Mouse (Mus musculus) testis, adult 2 months (tissue): ENCODE data around the gene Dcun1d3. TPM values are rescaled to one million over a fixed set of nuclear protein-coding genes. Genes with fewer than 3 reads are reported as not detected.

Experiments
- H3K27ac ChIP-seq: fragments of 200-500 bp; 2 replicates; pipeline ENCODE4 v1.5.1; 2012; ENCODE audit warnings: low read depth, low read length; ENCODE audit not compliant: control insufficient read depth, insufficient read depth
- H3K27me3 ChIP-seq: fragments of 200-500 bp; 2 replicates; pipeline ENCODE4 v1.6.1; 2012; ENCODE audit warnings: mild to moderate bottlenecking, low read length, moderate library complexity; ENCODE audit not compliant: control insufficient read depth, insufficient read depth
- H3K36me3 ChIP-seq: fragments of 200-500 bp; 2 replicates; pipeline ENCODE4 v1.6.1; 2012; ENCODE audit warnings: mild to moderate bottlenecking, low read length; ENCODE audit not compliant: control insufficient read depth, insufficient read depth
- H3K4me1 ChIP-seq: fragments of 200-500 bp; 2 replicates; pipeline ENCODE4 v1.6.1; 2012; ENCODE audit warnings: low read length; ENCODE audit not compliant: control insufficient read depth, insufficient read depth
- H3K4me3 ChIP-seq: fragments of 200-500 bp; 2 replicates; pipeline ENCODE4 v1.5.1; 2012; ENCODE audit warnings: low read depth, mild to moderate bottlenecking, low read length, moderate library complexity, mixed read lengths; ENCODE audit not compliant: control insufficient read depth
- CTCF ChIP-seq: fragments of 200-500 bp; IDR thresholded peaks from 2 replicates; pipeline ENCODE4 v1.5.1; 2012; ENCODE audit warnings: low read depth, mild to moderate bottlenecking, inconsistent platforms, low read length, moderate library complexity; ENCODE audit not compliant: control insufficient read depth, insufficient read depth, insufficient replicate concordance
- POLR2A ChIP-seq: fragments of 200-500 bp; IDR thresholded peaks from 2 replicates; pipeline ENCODE4 v1.6.1; 2012; ENCODE audit warnings: low read depth, mild to moderate bottlenecking, inconsistent platforms, low read length, moderate library complexity; ENCODE audit not compliant: control insufficient read depth
- polyA plus RNA-seq: library from polyadenylated mRNA; depleted of rRNA; stranded (reverse); fragments of >200 nt; gene quantifications from 2 replicates; pipeline ENCODE4 v1.2.3, GENCODE M21; 2012; rRNA removed

The Dcun1d3 gene
- polyA plus RNA-seq, 1 experiment: 66.1 TPM

DNA sequence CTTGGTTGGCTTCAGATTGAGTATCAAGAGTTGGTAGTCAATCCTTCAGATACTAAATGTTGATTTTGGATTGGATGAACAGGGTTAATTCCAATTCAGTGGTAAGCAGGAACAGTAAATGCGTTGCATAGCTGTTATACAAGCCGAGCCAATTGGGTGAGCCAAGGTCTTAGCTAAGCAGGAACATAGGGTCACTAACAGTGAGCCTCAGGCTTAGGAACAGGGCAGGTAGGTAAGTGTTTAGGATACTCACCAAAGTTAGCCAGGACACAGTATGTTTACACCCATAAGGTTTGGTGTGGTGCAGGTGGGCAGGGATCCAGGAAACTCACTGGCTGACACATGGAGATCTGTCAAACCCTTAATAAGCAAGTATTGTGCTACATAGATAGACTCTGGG, 48.7 kb downstream of the Dcun1d3 start:
- Histone ChIP-seq H3K27me3 (no peaks in the 10 kb centered on the region), H3K4me3 (no peak overlapping the region), H3K27ac (no peak overlapping the region), H3K36me3 (no peaks in the 10 kb centered on the region; the same call in none of the 2 replicates), H3K4me1 (no peaks in the 10 kb centered on the region)
- TF ChIP-seq CTCF (no peak), POLR2A (no peak)

DNA sequence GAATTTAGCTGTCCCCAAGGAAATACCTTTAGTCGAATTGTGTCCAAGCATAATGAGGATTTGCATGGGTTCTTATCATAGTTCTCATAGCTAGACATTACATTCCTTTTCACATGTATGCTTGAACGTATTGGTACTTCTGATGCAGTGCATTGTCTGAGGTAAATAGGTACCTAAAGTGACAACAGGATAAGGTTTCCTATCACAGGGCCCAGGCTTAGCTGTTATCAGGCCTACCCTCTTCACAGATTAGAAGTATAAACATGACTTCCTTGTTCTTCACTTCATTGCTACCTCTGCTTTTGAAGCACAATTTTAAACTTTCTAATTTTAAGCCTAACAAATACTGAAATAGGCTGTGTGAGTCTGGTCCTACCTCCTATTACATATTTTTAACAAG, 50.6 kb downstream of the Dcun1d3 start:
- H3K27me3 ChIP-seq: no peaks in the 10 kb centered on the region
- no peak overlapping the region for H3K4me3 ChIP-seq
- H3K36me3 ChIP-seq: no peaks in the 10 kb centered on the region; the same call in none of the 2 replicates
- H3K27ac ChIP-seq: no peak overlapping the region
- no peaks in the 10 kb centered on the region for H3K4me1 ChIP-seq
- no peak for TF ChIP-seq POLR2A
- TF ChIP-seq CTCF: no peak

DNA sequence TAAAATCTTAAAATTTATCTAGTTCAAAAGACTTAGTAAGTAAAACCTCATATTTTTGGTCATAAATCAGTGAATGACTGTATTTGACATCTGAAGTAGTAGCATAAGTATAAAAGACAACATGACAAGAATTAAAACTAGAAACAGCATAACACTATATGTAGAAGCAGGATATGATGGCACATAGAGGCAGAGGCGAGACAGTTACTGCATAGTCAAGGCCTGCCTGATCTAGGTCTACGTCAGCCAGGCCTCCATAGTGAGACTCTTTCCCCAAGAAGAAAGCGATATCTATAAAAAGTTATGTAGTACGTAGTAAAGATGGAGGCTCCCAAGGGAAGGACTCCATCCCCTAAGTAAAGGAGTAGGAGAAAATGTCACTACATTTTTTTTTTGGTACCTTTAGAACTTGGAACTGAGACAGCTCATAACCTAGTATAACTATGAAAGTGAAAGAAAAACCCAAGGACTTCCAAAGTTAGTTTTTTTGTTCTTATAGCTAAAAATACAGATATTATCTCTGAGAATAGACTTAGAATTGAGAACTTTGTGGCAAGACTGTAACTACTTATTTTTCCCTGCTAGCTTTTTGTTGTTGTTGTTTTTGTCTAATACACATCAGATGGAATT, 54.2 kb downstream of the Dcun1d3 start:
- TF ChIP-seq CTCF: no peak
- no peak for TF ChIP-seq POLR2A
- Histone ChIP-seq H3K27me3 (no peaks in the 10 kb centered on the region), H3K36me3 (no peaks in the 10 kb centered on the region; the same call in 1 of the 2 replicates), H3K4me3 (no peak overlapping the region), H3K27ac (no peak overlapping the region), H3K4me1 (no peaks in the 10 kb centered on the region)

DNA sequence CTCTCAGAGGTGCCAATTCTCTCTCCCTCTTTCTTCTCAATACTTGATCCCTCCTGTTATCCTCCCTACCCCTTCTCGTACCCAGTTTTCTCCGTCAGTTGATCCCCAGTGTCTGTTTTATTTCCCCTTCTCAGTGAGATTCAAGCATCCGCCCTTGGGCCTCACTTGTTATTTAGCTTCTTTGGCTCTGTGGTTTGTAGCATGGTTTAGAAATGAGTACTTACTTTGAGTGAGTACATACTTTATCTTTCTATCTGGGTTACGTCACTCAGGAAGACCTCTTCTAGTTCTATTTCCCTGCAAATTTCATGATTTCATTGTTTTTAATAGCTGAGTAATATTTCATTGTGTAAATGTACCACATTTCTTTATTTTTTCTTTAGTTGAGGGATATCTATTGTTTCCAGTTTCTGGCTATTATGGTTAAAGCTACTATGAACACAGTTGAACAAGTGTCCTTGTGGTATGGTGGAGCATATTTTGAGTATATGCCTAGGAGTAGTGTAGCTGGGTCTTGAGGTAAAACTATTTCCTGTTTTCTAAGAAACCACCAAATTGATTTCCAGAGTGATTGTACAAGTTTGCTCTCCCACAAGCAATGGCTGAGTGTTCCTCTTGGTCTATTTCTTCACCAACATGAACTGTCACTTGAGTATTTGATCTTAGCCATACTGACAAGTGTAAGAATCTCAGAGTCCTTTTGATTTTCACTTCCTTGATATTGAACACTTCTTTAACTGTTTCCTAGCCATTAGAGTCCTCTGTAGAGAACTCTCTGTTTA, 59.9 kb downstream of the Dcun1d3 start:
- no peak for TF ChIP-seq POLR2A
- TF ChIP-seq CTCF: no peak
- H3K4me1 ChIP-seq: no peaks in the 10 kb centered on the region
- H3K36me3 ChIP-seq: peaks cover 2% of the 10 kb centered on the region

DNA sequence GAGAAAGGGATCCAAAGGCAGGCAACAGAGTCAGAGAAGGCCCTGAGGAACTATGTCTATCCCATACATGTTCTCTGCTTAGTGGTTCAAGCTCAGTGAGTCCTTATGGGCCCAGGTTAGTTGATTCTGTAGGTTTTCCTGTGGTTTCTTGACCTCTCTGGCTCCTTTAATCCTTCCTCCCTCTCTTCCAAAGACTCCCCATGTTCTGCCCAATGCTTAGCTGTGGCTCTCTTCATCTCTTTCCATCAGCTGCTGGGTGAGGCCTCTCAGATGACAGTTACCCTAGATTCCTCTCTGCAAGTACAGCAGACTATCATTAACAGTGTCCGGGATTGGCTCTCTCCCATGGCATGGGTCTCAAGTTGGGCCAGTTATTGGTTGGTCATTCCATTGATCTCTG, 60.7 kb downstream of the Dcun1d3 start:
- Histone ChIP-seq H3K27me3 (no peaks in the 10 kb centered on the region), H3K27ac (peak overlapping the region; percentile 85), H3K36me3 (peaks cover 2% of the 10 kb centered on the region), H3K4me1 (no peaks in the 10 kb centered on the region), H3K4me3 (no peak overlapping the region)
- no peak for TF ChIP-seq CTCF
- TF ChIP-seq POLR2A: no peak

More for the DNA sequence above, 59.9 kb downstream of the Dcun1d3 start:
- Histone ChIP-seq H3K4me3 (no peak overlapping the region), H3K27me3 (no peaks in the 10 kb centered on the region), H3K27ac (peak overlapping the region; percentile 85)

DNA sequence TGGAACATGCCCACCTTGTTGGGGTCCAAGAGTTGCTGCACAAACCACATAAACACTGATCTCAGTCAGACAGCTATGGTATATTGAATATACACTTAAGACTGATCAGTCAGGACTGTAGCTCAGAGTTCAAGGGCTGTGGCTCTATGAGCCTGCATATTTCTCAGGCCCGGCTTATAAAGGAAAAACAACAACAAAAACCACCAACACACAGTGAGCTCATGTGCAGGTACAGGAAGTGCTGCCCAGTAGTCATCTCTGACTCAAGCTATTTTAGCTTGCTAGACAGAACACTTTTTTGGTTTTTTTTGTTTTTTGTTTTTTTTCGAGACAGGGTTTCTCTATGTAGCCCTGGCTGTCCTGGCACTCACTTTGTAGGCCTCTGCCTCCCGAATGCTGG, 87.4 kb downstream of the Dcun1d3 start:
- no peak for TF ChIP-seq CTCF
- Histone ChIP-seq H3K4me3 (no peak overlapping the region), H3K27ac (no peak overlapping the region), H3K36me3 (peaks cover 4% of the 10 kb centered on the region), H3K4me1 (no peaks in the 10 kb centered on the region), H3K27me3 (no peaks in the 10 kb centered on the region)

DNA sequence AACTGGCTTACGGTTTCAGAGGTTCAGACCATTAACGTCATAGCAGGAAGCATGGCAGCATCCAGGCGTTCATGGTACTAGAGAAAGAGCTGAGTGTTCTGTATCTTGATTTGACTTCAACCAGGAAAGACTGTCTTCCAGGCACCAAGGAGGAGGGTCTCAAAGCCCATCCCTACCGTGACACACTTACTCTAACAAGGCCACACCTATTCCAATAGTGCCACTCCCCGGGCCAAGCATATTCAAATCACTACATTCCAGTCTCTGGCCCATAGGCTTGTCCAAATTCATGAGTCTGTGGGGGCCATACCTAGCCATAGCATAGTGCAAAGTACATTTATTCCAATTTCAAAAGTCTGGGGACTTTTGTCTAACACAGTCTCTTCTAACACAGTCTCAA, 88.7 kb downstream of the Dcun1d3 start:
- Histone ChIP-seq H3K27ac (no peak overlapping the region), H3K4me1 (no peaks in the 10 kb centered on the region), H3K4me3 (no peak overlapping the region), H3K36me3 (peaks cover 4% of the 10 kb centered on the region), H3K27me3 (no peaks in the 10 kb centered on the region)
- TF ChIP-seq POLR2A: no peak
- no peak for TF ChIP-seq CTCF

Other genes starting within 250 kb of the Dcun1d3 start
- gene Acsm4, start 206.3 kb downstream of the Dcun1d3 start, polyA plus RNA-seq: not detected in 2 replicates
- 9.1 and 12.4 TPM in 2 replicates for gene Thumpd1, start 175.5 kb downstream of the Dcun1d3 start, polyA plus RNA-seq
- 0.42 and 1.8 TPM in 2 replicates for gene Acsm3, start 135.4 kb downstream of the Dcun1d3 start, polyA plus RNA-seq
- gene Rexo5, start 102.3 kb downstream of the Dcun1d3 start, polyA plus RNA-seq: 51.7 and 58.3 TPM in 2 replicates
- 2.1 and 3.1 TPM in 2 replicates for gene Eri2, start 102.2 kb downstream of the Dcun1d3 start, polyA plus RNA-seq
- 27.0 and 31.4 TPM in 2 replicates for gene Lyrm1, start 437 bp downstream of the Dcun1d3 start, polyA plus RNA-seq
- gene Dnah3, start 199.0 kb upstream of the Dcun1d3 start, polyA plus RNA-seq: 31.7 and 34.6 TPM in 2 replicates
- 6.6 and 8.0 TPM in 2 replicates for gene Tmem159, start 206.1 kb upstream of the Dcun1d3 start, polyA plus RNA-seq
- not detected in 2 replicates for gene Zp2, start 249.0 kb upstream of the Dcun1d3 start, polyA plus RNA-seq